Mouse (Mus musculus): ENCODE measurements at regions not wholly inside any gene's neighbourhood (a gene's known extent, or its start where the extent isn't known, plus 50 kb on each side); places are given as distances from the start of the nearest gene placed in this dataset.

DNA sequence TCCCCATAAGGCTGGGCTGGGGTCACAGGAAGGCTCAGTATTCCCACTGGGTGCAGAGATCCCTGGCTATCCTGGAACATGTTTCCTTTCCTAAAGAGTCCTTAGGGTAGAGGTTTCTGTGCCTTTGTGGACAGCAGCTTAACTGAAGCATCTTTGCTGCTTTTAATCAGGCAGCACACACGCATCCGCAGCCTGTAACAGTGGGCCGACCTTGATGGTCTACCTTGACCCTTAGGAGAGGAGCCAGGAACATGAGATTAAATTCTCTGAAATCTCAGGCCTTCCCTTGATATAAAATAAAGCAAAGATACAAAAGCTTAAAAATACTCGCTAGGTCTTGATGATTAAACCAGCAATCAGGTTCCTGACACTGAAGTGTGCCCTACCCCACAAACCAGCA, 118.7 kb upstream of the Gm10295 start:
- TF ChIP-seq CTCF (IDR thresholded peaks at IDR 0.05; ENCODE audit: borderline replicate concordance, extremely low read depth, insufficient read depth, insufficient read length) (no peak), POLR2A (IDR thresholded peaks at IDR 0.05; ENCODE audit: borderline replicate concordance, extremely low read depth, insufficient read depth, insufficient read length, poor library complexity, severe bottlenecking) (no peak)
